Mouse (Mus musculus) liver, adult 10 weeks (tissue): ENCODE data around the gene Ehf. TPM values are rescaled to one million over a fixed set of nuclear protein-coding genes. Genes with fewer than 3 reads are reported as not detected.

ENCODE experiments used
- polyA plus RNA-seq: library from polyadenylated mRNA; stranded (reverse); fragments of 350-450 nt; fragmentation: Illumina TruSeq; extraction: RNeasy Lipid Tissue Mini Kit (QIAGEN cat#74804); gene quantifications from one replicate; pipeline ENCODE4 v1.2.3, GENCODE M21; 2014; ENCODE audit warnings: low read depth, low replicate concordance

Gene Ehf
- 1.3 TPM for polyA plus RNA-seq

GRCm38 (mm10) chr2:103303132-103303531 is at the start of gene Ehf:
Ehf (minus strand) TSS chr2:103303278.

Other genes with a start within 250 kb of the Ehf start
- gene Pdhx, start 229.8 kb downstream of the Ehf start, polyA plus RNA-seq = 18.0 TPM
- 31.5 TPM for gene Apip, start 229.6 kb downstream of the Ehf start, polyA plus RNA-seq
- not detected for gene Elf5, start 108.4 kb upstream of the Ehf start, polyA plus RNA-seq
- gene Cat, start 181.9 kb upstream of the Ehf start, polyA plus RNA-seq = 2,892 TPM